In genomic region chr13:73748663-73749440, GRCm38 (mm10) we compare ENCODE assay signal across 9 mouse cellular contexts. TPM values are rescaled to one million over a fixed set of nuclear protein-coding genes. Genes with fewer than 3 reads are reported as not detected.
DNase-seq lines count a peak whose midpoint lies in the region; ATAC-seq and TF ChIP-seq lines count a peak whose summit lies in the region.
"Had no signal": no experiment of that assay in that cellular context is flagged by ENCODE, and none has a peak within 500 bp of the region (broad histone marks: within the 10 kb centered on the region; RNA-seq: fewer than 3 reads in every experiment).

No protein-coding gene starts in this region.

- H3K9ac ChIP-seq in heart, adult 2 months (ENCODE audit: low read depth, low read length): no peak overlapping the region

- ATAC-seq in hematopoietic stem cell, adult 5-6 weeks (replicated peaks in 1 of 2; ENCODE audit: insufficient read depth in 1 of 2, low FRiP score in 2 of 2, low TSS enrichment in 1 of 2, low read depth in 1 of 2, poor library complexity in 2 of 2, severe bottlenecking in 2 of 2): peak; percentile 91 to 92

- H3K4me3 ChIP-seq in heart, adult 2 months: no peak overlapping the region
- H3K4me3 ChIP-seq: myocyte had no signal

- no peak for TF ChIP-seq POLR2A in heart, adult 2 months (IDR thresholded peaks at IDR 0.05; ENCODE audit: insufficient read depth, low read depth, low read length)

- H3K27ac ChIP-seq in heart, adult 2 months: no peak overlapping the region

- no peaks in the 10 kb centered on the region for H3K27me3 ChIP-seq in heart, adult 2 months (ENCODE audit: control insufficient read depth, insufficient read depth, low read length)

- no peak for TF ChIP-seq EP300 in heart, adult 2 months (IDR thresholded peaks at IDR 0.05; ENCODE audit: insufficient read depth, low read depth, low read length)

- H3K79me2 ChIP-seq in heart, adult 2 months (replicated peaks; ENCODE audit: control insufficient read depth, insufficient read depth, low read length): no peaks in the 10 kb centered on the region

- WGBS in heart, adult 2 months: 42% methylated on average over 15 of the region's 15 CpGs

- peaks cover 3% of the 10 kb centered on the region; the same call in 1 of the 2 replicates for H3K4me1 ChIP-seq in heart, adult 2 months (ENCODE audit: control insufficient read depth, insufficient read depth, low read length)

- no peak for DNase-seq in heart, adult 2 months
- DNase-seq in heart, adult 8-10 months (ENCODE audit: low spot score): no peak
- peak; percentile 18 to 39 for DNase-seq in B cell, adult 2 months
- peak; percentile 49 for DNase-seq in lung, postnatal 25 days (ENCODE audit: low spot score)
- DNase-seq in right cerebral cortex, adult 2 months (ENCODE audit: low spot score in 2 of 2): no peak
- no peak for DNase-seq in cerebellum, adult 11 months
- DNase-seq in layer of hippocampus, adult 11-12 months (ENCODE audit: low spot score): no peak

- TF ChIP-seq CTCF in heart, adult 2 months (IDR thresholded peaks at IDR 0.05): peak; percentile 64

- intact Hi-C loops in heart, adult 2 months (cut with DNase I): loop anchor here (2.0 kb wide), 1 partner anchor 74 kb away; no protein-coding TSS in a partner anchor

- H3K36me3 ChIP-seq in heart, adult 2 months (ENCODE audit: control insufficient read depth, insufficient read depth, low read length): no peaks in the 10 kb centered on the region; the same call in 1 of the 2 replicates

RNA-seq across cellular contexts. Expression of gene Slc12a7, which starts 16.0 kb away (rescaled TPM):
- total RNA-seq in heart, adult 2 months (2021): 100 to 1,000 TPM; 177 to 190 TPM
- polyA plus RNA-seq in heart, adult 2 months (2012; rRNA removed): 154 and 215 TPM in 2 replicates
- 100 to 1,000 TPM; 207 to 245 (median 212) TPM for total RNA-seq in heart, adult 8-10 months (2022)
- 11.8 and 19.2 TPM in 2 replicates for total RNA-seq in hematopoietic stem cell, adult 5-6 weeks (2017)

RNA-seq across cellular contexts. Expression of gene Slc6a19, which starts 44.2 kb away (rescaled TPM):
- total RNA-seq in heart, adult 2 months (2021): not detected
- polyA plus RNA-seq in heart, adult 2 months (2012; rRNA removed): 0.08 TPM in 1 of 2 replicates, not detected in the other
- total RNA-seq in heart, adult 8-10 months (2022): not detected
- total RNA-seq in hematopoietic stem cell, adult 5-6 weeks (2017): 0.06 TPM in 1 of 2 replicates, not detected in the other

Comparison
In these comparisons a context has a peak if more than half of its experiments do, and no peak if none do; other contexts are left out.
1. DNase-seq: peak in B cell, adult 2 months (2 of 2) and lung, postnatal 25 days (single experiment); none in heart, adult 2 months (0 of 2), heart, adult 8-10 months (single experiment), right cerebral cortex, adult 2 months (0 of 2), cerebellum, adult 11 months (single experiment) and layer of hippocampus, adult 11-12 months (single experiment).